Mouse (Mus musculus) stomach, embryonic 16.5 days (tissue): ENCODE measurements at regions not wholly inside any gene's neighbourhood (a gene's known extent, or its start where the extent isn't known, plus 50 kb on each side); places are given as distances from the start of the nearest gene placed in this dataset.

ENCODE experiments used
- ATAC-seq: fragments of 200-750 bp; cut with Nextera tagmentation; 2 replicates; pipeline ENCODE4 v1.8.0; 2017; ENCODE audit warnings: moderate number of reproducible peaks, moderate TSS enrichment; ENCODE audit not compliant: insufficient read depth, low FRiP score
- H3K27ac ChIP-seq: fragments of 300-500 bp; sonication (generic); 2 replicates; pipeline ENCODE4 v1.5.1; 2014; ENCODE audit warnings: low read length
- H3K27me3 ChIP-seq: fragments of 300-500 bp; sonication (generic); 2 replicates; pipeline ENCODE4 v1.6.1; 2014; ENCODE audit warnings: low read length, control low read depth, mixed read lengths; ENCODE audit not compliant: control insufficient read depth, insufficient read depth
- H3K36me3 ChIP-seq: fragments of 300-500 bp; sonication (generic); 2 replicates; pipeline ENCODE4 v1.6.1; 2014; ENCODE audit warnings: low read length; ENCODE audit not compliant: control insufficient read depth, insufficient read depth
- H3K4me1 ChIP-seq: fragments of 300-500 bp; sonication (generic); 2 replicates; pipeline ENCODE4 v1.6.1; 2014; ENCODE audit warnings: low read length, control low read depth, mixed read lengths; ENCODE audit not compliant: control insufficient read depth, insufficient read depth
- H3K4me2 ChIP-seq: fragments of 300-500 bp; sonication (generic); 2 replicates; pipeline ENCODE4 v1.6.1; 2014; ENCODE audit warnings: low read depth, low read length, mixed read lengths
- H3K4me3 ChIP-seq: fragments of 300-500 bp; sonication (generic); replicated peaks from 2 replicates; pipeline ENCODE4 v1.5.1; 2014; ENCODE audit warnings: mild to moderate bottlenecking, low read length
- H3K9ac ChIP-seq: fragments of 300-500 bp; sonication (generic); 2 replicates; pipeline ENCODE4 v1.6.1; 2014; ENCODE audit warnings: low read length
- H3K9me3 ChIP-seq: fragments of 300-500 bp; sonication (generic); replicated peaks from 2 replicates; pipeline ENCODE4 v1.6.1; 2016; ENCODE audit warnings: low read length, control low read depth; ENCODE audit not compliant: control insufficient read depth
- WGBS: fragments of 180-500 bp; shearing (Covaris S2); extraction: QIAGEN DNeasy Blood & Tissue Kit; methylation state at CpG from one replicate; pipeline ENCODE4 v1.1.7; 2014; 5-methylcytosine and 5-hydroxymethylcytosine counted together

GRCm38 (mm10) chr8:34364446-34365035 lies 253.0 kb upstream of the Gm10131 start:
- H3K4me1 ChIP-seq, result no peaks in the 10 kb centered on the region
- H3K9ac ChIP-seq, result no peak overlapping the region
- ATAC-seq, result no peak
- no peak overlapping the region for H3K27ac ChIP-seq
- no peak overlapping the region for H3K4me2 ChIP-seq
- no peaks in the 10 kb centered on the region for H3K36me3 ChIP-seq
- H3K9me3 ChIP-seq, result no peaks in the 10 kb centered on the region
- 74% methylated on average over 18 of the region's 18 CpGs for WGBS
- no peak overlapping the region for H3K4me3 ChIP-seq
- no peaks in the 10 kb centered on the region for H3K27me3 ChIP-seq

DNA sequence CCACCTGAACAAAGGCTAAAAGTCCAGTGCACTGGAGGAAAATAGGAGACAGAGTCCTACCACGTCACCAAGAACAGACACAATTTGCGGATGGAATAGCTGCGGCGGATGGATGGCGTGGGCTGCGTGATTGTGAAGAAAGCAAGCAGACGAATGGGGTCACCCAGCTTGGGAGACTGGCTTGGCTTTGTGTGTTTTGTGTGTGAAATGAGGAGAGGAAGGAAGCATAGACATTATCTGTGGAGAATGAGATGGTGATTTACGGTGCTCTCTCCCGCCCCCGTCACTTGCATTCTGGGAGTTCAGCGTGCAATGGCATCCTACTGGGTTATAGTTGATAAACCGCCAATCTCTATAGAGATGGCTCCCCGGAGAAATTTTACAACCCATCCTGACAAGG lies 252.1 kb upstream of the Gm10131 start:
- Histone ChIP-seq H3K9me3 (no peaks in the 10 kb centered on the region), H3K4me3 (no peak overlapping the region), H3K27me3 (no peaks in the 10 kb centered on the region), H3K27ac (no peak overlapping the region), H3K4me2 (no peak overlapping the region), H3K9ac (no peak overlapping the region), H3K36me3 (no peaks in the 10 kb centered on the region), H3K4me1 (no peaks in the 10 kb centered on the region)
- 90% methylated on average over 13 of the region's 13 CpGs for WGBS
- no peak for ATAC-seq

DNA sequence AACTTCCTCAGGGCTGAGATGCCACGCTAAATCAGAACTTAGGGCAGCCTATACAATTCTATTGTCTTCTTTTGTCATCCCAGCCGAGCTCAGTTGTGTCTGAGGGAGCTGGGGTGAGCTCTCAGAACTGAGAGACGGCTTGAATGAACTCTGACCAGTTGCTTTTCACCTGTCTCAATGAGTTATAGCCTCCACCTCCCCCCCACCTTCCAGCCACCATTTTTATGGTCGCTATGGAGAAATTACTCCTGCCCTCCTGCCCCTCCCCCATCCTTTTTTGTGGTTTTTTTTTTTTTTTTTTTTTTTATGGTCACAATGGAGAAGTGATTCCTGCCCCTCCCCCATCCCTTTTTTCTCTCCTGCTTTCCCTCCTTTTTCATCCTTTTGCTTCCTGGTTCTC lies 251.6 kb upstream of the Gm10131 start:
- no peaks in the 10 kb centered on the region for H3K9me3 ChIP-seq
- no peaks in the 10 kb centered on the region for H3K36me3 ChIP-seq
- H3K4me3 ChIP-seq, result no peak overlapping the region
- no peak overlapping the region for H3K4me2 ChIP-seq
- no peaks in the 10 kb centered on the region for H3K27me3 ChIP-seq
- no peak overlapping the region for H3K27ac ChIP-seq
- H3K9ac ChIP-seq, result no peak overlapping the region
- 62% methylated on average over 4 of the region's 4 CpGs for WGBS
- no peak for ATAC-seq
- no peaks in the 10 kb centered on the region for H3K4me1 ChIP-seq

- H3K4me3 ChIP-seq, result no peak overlapping the region
- H3K9ac ChIP-seq, result no peak overlapping the region
- 75% methylated on average over 3 of the region's 3 CpGs for WGBS
- no peaks in the 10 kb centered on the region for H3K27me3 ChIP-seq
- no peak overlapping the region for H3K4me2 ChIP-seq
- H3K9me3 ChIP-seq, result no peaks in the 10 kb centered on the region
- H3K36me3 ChIP-seq, result no peaks in the 10 kb centered on the region
- H3K27ac ChIP-seq, result no peak overlapping the region
- no peak for ATAC-seq
- H3K4me1 ChIP-seq, result no peaks in the 10 kb centered on the region
These were observed 249.8 kb upstream of the Gm10131 start for GRCm38 (mm10) chr8:34361377-34361776.

- Histone ChIP-seq H3K4me2 (no peak overlapping the region), H3K27me3 (no peaks in the 10 kb centered on the region), H3K27ac (no peak overlapping the region), H3K4me3 (no peak overlapping the region), H3K9me3 (no peaks in the 10 kb centered on the region), H3K4me1 (no peaks in the 10 kb centered on the region), H3K36me3 (no peaks in the 10 kb centered on the region), H3K9ac (no peak overlapping the region)
- no peak for ATAC-seq
- WGBS, result 50% methylated on average over 2 of the region's 2 CpGs
These were observed 248.2 kb upstream of the Gm10131 start for GRCm38 (mm10) chr8:34359776-34360175.

DNA sequence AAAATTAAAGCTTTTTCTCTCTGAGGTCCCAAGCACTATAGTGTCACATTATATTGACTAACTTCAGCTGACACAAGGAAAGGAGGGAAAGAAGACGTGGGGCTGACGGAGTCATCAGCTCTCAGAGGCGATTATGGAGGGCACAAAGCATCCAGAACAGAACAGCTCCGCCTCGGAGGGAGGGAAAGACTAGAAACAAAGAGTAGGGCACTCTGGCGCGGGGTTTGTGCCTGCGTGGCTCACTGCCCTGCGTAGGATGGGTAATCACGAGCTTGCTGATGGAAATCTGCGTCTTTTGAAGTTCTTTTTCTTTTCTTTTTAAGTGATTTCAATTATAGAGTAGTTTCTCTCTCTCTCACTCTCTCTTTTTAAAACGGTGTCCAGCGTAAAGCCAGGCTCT lies 243.5 kb upstream of the Gm10131 start:
- Histone ChIP-seq H3K9me3 (no peaks in the 10 kb centered on the region), H3K27ac (no peak overlapping the region), H3K36me3 (no peaks in the 10 kb centered on the region), H3K27me3 (no peaks in the 10 kb centered on the region), H3K4me2 (no peak overlapping the region), H3K4me3 (no peak overlapping the region), H3K9ac (no peak overlapping the region), H3K4me1 (no peaks in the 10 kb centered on the region)
- WGBS, result 73% methylated on average over 13 of the region's 13 CpGs
- ATAC-seq, result no peak

DNA sequence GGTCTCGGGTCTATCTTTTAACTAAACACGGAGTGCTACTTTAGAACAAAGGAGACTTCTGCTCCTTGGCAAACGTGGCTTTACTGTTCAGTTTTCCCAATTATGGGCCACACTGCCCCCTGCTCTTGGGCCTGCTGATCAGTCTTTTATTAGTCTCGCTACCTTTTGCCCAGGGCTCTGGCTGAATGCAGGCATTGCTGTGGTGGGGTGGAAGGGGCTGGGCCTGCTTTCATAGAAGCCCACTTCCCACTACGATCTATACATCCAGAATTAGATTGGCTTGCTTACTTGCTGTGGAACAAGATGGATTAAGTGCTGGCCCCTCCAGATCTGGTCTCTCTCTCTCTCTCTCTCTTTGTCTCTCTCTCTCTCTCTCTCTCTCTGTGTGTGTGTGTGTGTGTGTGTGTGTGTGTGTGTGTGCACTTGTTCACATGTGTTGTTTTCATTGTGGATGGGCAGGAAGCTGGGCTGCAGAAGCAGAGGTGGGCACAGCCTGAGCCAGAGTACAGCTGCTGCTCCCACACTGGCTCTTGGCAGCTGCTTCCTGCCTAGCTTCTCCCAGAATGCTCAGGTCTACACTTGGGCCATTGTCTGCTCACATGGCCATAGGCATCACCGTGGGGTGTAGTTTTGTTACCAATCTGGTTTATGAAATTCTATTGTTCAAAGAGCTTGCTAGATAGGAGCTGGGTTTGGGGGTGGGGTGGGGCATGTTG lies 241.8 kb upstream of the Gm10131 start:
- Histone ChIP-seq H3K36me3 (no peaks in the 10 kb centered on the region), H3K4me3 (no peak overlapping the region), H3K4me2 (no peak overlapping the region), H3K9me3 (no peaks in the 10 kb centered on the region), H3K27me3 (no peaks in the 10 kb centered on the region; the same call in 1 of the 2 replicates), H3K4me1 (no peaks in the 10 kb centered on the region), H3K9ac (no peak overlapping the region), H3K27ac (no peak overlapping the region)
- 69% methylated on average over 6 of the region's 6 CpGs for WGBS
- ATAC-seq, result no peak

DNA sequence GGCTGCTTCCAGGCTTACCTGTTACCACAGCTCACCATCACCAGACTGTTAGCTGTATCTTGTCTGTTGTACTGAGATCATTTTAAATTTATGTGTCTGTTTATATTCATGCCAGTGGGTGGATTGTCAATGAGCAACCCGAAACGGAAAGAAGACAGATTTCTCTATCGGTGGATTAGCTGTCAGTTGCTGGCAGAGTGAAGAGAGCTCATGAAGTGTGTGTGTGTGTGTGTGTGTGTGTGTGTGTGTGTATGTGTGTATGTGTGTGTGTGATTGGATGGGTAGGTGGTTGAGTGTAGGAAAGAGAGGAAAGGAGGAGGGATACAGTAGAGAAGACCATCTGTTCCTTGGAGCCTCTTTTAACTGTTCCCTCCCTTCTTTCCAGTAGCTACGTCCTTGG lies 223.3 kb upstream of the Gm10131 start:
- no peak overlapping the region for H3K4me2 ChIP-seq
- no peak for ATAC-seq
- no peak overlapping the region for H3K9ac ChIP-seq
- no peaks in the 10 kb centered on the region for H3K4me1 ChIP-seq
- 85% methylated on average over 4 of the region's 4 CpGs for WGBS
- no peak overlapping the region for H3K27ac ChIP-seq
- H3K4me3 ChIP-seq, result no peak overlapping the region
- H3K27me3 ChIP-seq, result no peaks in the 10 kb centered on the region
- H3K36me3 ChIP-seq, result no peaks in the 10 kb centered on the region
- no peaks in the 10 kb centered on the region for H3K9me3 ChIP-seq

GRCm38 (mm10) chr8:34331673-34332072 lies 220.1 kb upstream of the Gm10131 start:
- no peaks in the 10 kb centered on the region; the same call in 1 of the 2 replicates for H3K4me1 ChIP-seq
- WGBS, result 46% methylated on average over 5 of the region's 5 CpGs
- 0 out of 2 replicates have a peak, but pooled peaks cover under 1% of the 10 kb centered on the region for H3K27me3 ChIP-seq
- no peak overlapping the region for H3K4me2 ChIP-seq
- no peak for ATAC-seq
- no peak overlapping the region for H3K27ac ChIP-seq
- H3K36me3 ChIP-seq, result no peaks in the 10 kb centered on the region
- no peaks in the 10 kb centered on the region for H3K9me3 ChIP-seq
- H3K9ac ChIP-seq, result no peak overlapping the region
- no peak overlapping the region for H3K4me3 ChIP-seq
